Mouse (Mus musculus) heart, postnatal 0 days (tissue): ENCODE data around the gene Upk2. TPM values are rescaled to one million over a fixed set of nuclear protein-coding genes. Genes with fewer than 3 reads are reported as not detected.

Source experiments
- ATAC-seq: fragments of 200-750 bp; cut with Nextera tagmentation; 2 replicates; pipeline ENCODE4 v1.8.0; 2017; ENCODE audit warnings: low read depth, moderate number of reproducible peaks, moderate library complexity; ENCODE audit not compliant: insufficient read depth
- DNase-seq: peaks from one replicate; pipeline ENCODE4 v3.0.0-alpha.2; 2016; ENCODE audit warnings: low spot score
- H3K27ac ChIP-seq: fragments of 300-500 bp; sonication (generic); 2 replicates; pipeline ENCODE4 v1.5.1; 2014; ENCODE audit warnings: low read depth, mild to moderate bottlenecking
- H3K27me3 ChIP-seq: fragments of 300-500 bp; sonication (generic); 2 replicates; pipeline ENCODE4 v1.6.1; 2014; ENCODE audit warnings: low read length, mixed read lengths; ENCODE audit not compliant: control insufficient read depth, insufficient read depth
- H3K36me3 ChIP-seq: fragments of 300-500 bp; sonication (generic); replicated peaks from 2 replicates; pipeline ENCODE4 v1.6.1; 2014; ENCODE audit warnings: low read length, mixed read lengths; ENCODE audit not compliant: control insufficient read depth, insufficient read depth
- H3K4me1 ChIP-seq: fragments of 300-500 bp; sonication (generic); 2 replicates; pipeline ENCODE4 v1.6.1; 2014; ENCODE audit warnings: antibody characterized with exemption; ENCODE audit not compliant: control insufficient read depth, insufficient read depth
- H3K4me2 ChIP-seq: fragments of 300-500 bp; sonication (generic); 2 replicates; pipeline ENCODE4 v1.6.1; 2014; ENCODE audit warnings: low read depth, mild to moderate bottlenecking, low read length, moderate library complexity
- H3K4me3 ChIP-seq: fragments of 300-500 bp; sonication (generic); 2 replicates; pipeline ENCODE4 v1.5.1; 2014; ENCODE audit warnings: low read depth, low read length
- H3K9ac ChIP-seq: fragments of 300-500 bp; sonication (generic); replicated peaks from 2 replicates; pipeline ENCODE4 v1.6.1; 2014; ENCODE audit warnings: low read depth, low read length, mixed read lengths
- H3K9me3 ChIP-seq: fragments of 300-500 bp; sonication (generic); replicated peaks from 2 replicates; pipeline ENCODE4 v1.6.1; 2016; ENCODE audit warnings: low read length; ENCODE audit not compliant: control insufficient read depth
- CTCF ChIP-seq: IDR thresholded peaks from 2 replicates; pipeline ENCODE4 v1.5.1; 2016; ENCODE audit warnings: antibody characterized with exemption, control low read depth, low read depth
- EP300 ChIP-seq: IDR thresholded peaks from 2 replicates; pipeline ENCODE4 v1.6.1; 2016; ENCODE audit warnings: antibody characterized with exemption, low read depth
- WGBS: fragments of 180-500 bp; shearing (Covaris S2); extraction: QIAGEN DNeasy Blood & Tissue Kit; methylation state at CpG from one replicate; pipeline ENCODE4 v1.1.7; 2014; 5-methylcytosine and 5-hydroxymethylcytosine counted together
- polyA plus RNA-seq: library from polyadenylated mRNA; unstranded; fragments of >200 nt; fragmentation: Nextera tagmentation; extraction: Ambion mirVana; gene quantifications from 2 replicates; pipeline ENCODE4 v1.2.1, GENCODE M21; 2015
- total RNA-seq: library from RNA; depleted of rRNA; stranded (reverse); fragments of >200 nt; gene quantifications from 2 replicates; pipeline ENCODE4 v1.2.3, GENCODE M21; 2014; ENCODE audit warnings: low replicate concordance; rRNA removed

Gene Upk2
- 18.0 TPM in 1 of 2 replicates, not detected in the other for total RNA-seq
- polyA plus RNA-seq: not detected in 2 replicates

DNA sequence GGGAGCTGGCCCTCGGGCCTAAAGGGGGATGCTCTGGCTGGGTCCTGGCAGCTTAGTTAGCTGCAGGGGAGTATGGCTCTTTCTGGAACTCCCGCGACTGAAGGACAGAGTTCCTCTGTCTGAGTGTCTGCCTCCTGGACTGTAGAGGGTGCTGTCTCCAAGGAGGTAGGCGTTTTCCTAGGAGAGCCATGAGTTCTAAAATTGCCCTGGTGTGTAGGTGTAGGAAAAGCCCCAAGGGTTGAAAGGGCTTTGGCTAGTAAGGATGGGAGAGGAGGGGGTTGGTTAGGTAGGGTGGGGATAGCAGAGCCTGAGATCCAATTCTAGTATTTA, at the start of gene Upk2:
Gene Upk2, minus strand, starts transcription at position 86 of the 330 bp plus-strand sequence.
- Histone ChIP-seq H3K27ac (no peak within 1 kb of the TSS), H3K4me1 (no peaks in the 10 kb centered on the region), H3K9me3 (no peaks in the 10 kb centered on the region), H3K4me3 (no peak within 1 kb of the TSS), H3K9ac (no peak within 1 kb of the TSS), H3K27me3 (peaks cover 24% of the 10 kb centered on the region), H3K4me2 (no peak within 1 kb of the TSS), H3K36me3 (no peaks in the 10 kb centered on the region)
- ATAC-seq (no peak), DNase-seq (no peak)
- 28% methylated on average over 4 of the region's 4 CpGs for WGBS
- TF ChIP-seq CTCF (0 out of 2 replicates have a peak, but pooled peaks have one; percentile 15), EP300 (no peak)

- no peak overlapping the region for H3K4me3 ChIP-seq
- DNase-seq (no peak), ATAC-seq (no peak)
- TF ChIP-seq EP300 (no peak), CTCF (peak; percentile 98)
- H3K27ac ChIP-seq: no peak overlapping the region
- no peak overlapping the region for H3K4me2 ChIP-seq
- H3K27me3 ChIP-seq: no peaks in the 10 kb centered on the region
- peaks cover 38% of the 10 kb centered on the region for H3K4me1 ChIP-seq
- H3K36me3 ChIP-seq: peaks cover 48% of the 10 kb centered on the region
- H3K9ac ChIP-seq: no peak overlapping the region
- no peaks in the 10 kb centered on the region for H3K9me3 ChIP-seq
- WGBS: 6% methylated on average over 4 of the region's 4 CpGs
Measured at GRCm38 (mm10) chr9:44502006-44502405, 47.2 kb upstream of the Upk2 start.

DNA sequence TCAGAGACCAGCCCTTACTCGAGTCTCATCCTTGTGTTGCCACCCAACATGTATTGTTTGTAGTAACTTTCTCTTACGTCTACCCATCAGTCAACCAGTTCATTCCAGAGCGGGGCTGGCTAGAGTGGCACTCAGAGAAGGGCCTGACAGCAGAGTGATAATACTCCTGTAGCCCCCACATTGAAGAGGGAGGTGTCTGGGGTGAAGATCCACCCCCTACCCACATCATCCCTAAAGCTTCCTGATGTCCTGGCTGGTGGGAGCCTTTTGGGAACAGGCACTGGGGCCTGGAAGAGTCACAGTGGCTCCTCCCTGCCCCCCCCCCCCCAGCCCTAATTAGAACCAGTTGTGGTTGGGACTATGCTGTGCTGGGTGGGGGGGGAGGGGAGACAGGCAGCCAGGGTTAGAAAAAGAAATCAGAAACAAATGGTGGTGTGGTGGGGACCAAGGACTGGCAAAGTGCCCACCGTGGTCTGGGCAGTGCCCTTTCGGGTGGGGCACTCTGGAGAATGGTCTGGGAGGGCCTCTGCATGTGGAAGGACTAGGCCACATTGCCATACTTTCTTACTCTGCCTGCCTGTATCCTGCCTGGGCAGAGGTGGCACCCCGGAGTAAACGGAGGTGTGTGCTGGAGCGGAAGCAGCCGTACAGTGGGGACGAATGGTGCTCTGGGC, 46.6 kb upstream of the Upk2 start:
- no peak overlapping the region for H3K9ac ChIP-seq
- peaks cover 45% of the 10 kb centered on the region for H3K4me1 ChIP-seq
- ATAC-seq (no peak), DNase-seq (no peak)
- H3K27ac ChIP-seq: 0 out of 2 replicates have a peak overlapping the region, but pooled peaks have one; percentile 96
- no peaks in the 10 kb centered on the region for H3K27me3 ChIP-seq
- peaks cover 41% of the 10 kb centered on the region for H3K36me3 ChIP-seq
- H3K9me3 ChIP-seq: no peaks in the 10 kb centered on the region
- peak overlapping the region; percentile 11; the same call in 1 of the 2 replicates for H3K4me2 ChIP-seq
- WGBS: 42% methylated on average over 10 of the region's 10 CpGs
- no peak overlapping the region for H3K4me3 ChIP-seq
- TF ChIP-seq EP300: no peak

GRCm38 (mm10) chr9:44500638-44501175, 45.9 kb upstream of the Upk2 start:
- Histone ChIP-seq H3K4me2 (peak overlapping the region; percentile 62), H3K4me1 (peaks cover 45% of the 10 kb centered on the region), H3K4me3 (no peak overlapping the region), H3K27ac (peak overlapping the region; percentile 96), H3K27me3 (no peaks in the 10 kb centered on the region), H3K36me3 (peaks cover 35% of the 10 kb centered on the region), H3K9me3 (no peaks in the 10 kb centered on the region), H3K9ac (peak overlapping the region; percentile 64)
- TF ChIP-seq EP300: no peak
- no peak for TF ChIP-seq CTCF
- DNase-seq: no peak
- no peak for ATAC-seq
- 38% methylated on average over 8 of the region's 8 CpGs for WGBS

GRCm38 (mm10) chr9:44500163-44500533, 45.4 kb upstream of the Upk2 start:
- TF ChIP-seq EP300: no peak
- TF ChIP-seq CTCF: no peak
- Histone ChIP-seq H3K4me1 (peaks cover 50% of the 10 kb centered on the region), H3K27ac (peak overlapping the region; percentile 96), H3K4me2 (peak overlapping the region; percentile 62), H3K27me3 (no peaks in the 10 kb centered on the region), H3K36me3 (peaks cover 29% of the 10 kb centered on the region), H3K9me3 (no peaks in the 10 kb centered on the region), H3K9ac (peak overlapping the region; percentile 64), H3K4me3 (peak overlapping the region; percentile 47)
- no peak for DNase-seq
- peak; percentile 1; the same call in 1 of the 2 replicates for ATAC-seq
- 19% methylated on average over 5 of the region's 5 CpGs for WGBS
